Mouse (Mus musculus): ENCODE measurements around the gene Rac2. TPM values are rescaled to one million over a fixed set of nuclear protein-coding genes. Genes with fewer than 3 reads are reported as not detected.

The Rac2 gene
- polyA plus RNA-seq, 1 experiment from 2014 or later = 6.7 TPM

- no peaks in the 10 kb centered on the region for H3K27me3 ChIP-seq (replicated peaks)
- H3K4me1 ChIP-seq = no peaks in the 10 kb centered on the region
- no peak overlapping the region for H3K4me3 ChIP-seq (replicated peaks)
- H3K4me2 ChIP-seq = no peak overlapping the region
- no peak overlapping the region for H3K27ac ChIP-seq (replicated peaks)
- no peak overlapping the region for H3K9ac ChIP-seq (replicated peaks)
- H3K9me3 ChIP-seq (replicated peaks) = no peaks in the 10 kb centered on the region
- no peak for ATAC-seq (ENCODE audit: low FRiP score)
- WGBS = 58% methylated on average over 4 of the region's 4 CpGs
- H3K36me3 ChIP-seq = no peaks in the 10 kb centered on the region
Measured at GRCm38 (mm10) chr15:78597729-78598128, 25.1 kb upstream of the Rac2 start.

GRCm38 (mm10) chr15:78596914-78597313, 24.3 kb upstream of the Rac2 start, which contains the start of gene Cyth4:
Cyth4 (plus strand) TSS chr15:78597047.
- Histone ChIP-seq H3K9me3 (replicated peaks) (no peaks in the 10 kb centered on the region), H3K36me3 (no peaks in the 10 kb centered on the region), H3K4me2 (no peak within 1 kb of the TSS), H3K4me3 (replicated peaks) (no peak within 1 kb of the TSS), H3K27me3 (replicated peaks) (no peaks in the 10 kb centered on the region), H3K27ac (replicated peaks) (no peak within 1 kb of the TSS), H3K4me1 (no peaks in the 10 kb centered on the region), H3K9ac (replicated peaks) (no peak within 1 kb of the TSS)
- 88% methylated on average over 7 of the region's 7 CpGs for WGBS
- no peak for ATAC-seq (ENCODE audit: low FRiP score)

- no peak for ATAC-seq (ENCODE audit: low FRiP score)
- Histone ChIP-seq H3K36me3 (no peaks in the 10 kb centered on the region), H3K9me3 (replicated peaks) (no peaks in the 10 kb centered on the region), H3K4me2 (no peak overlapping the region), H3K4me3 (replicated peaks) (no peak overlapping the region), H3K9ac (replicated peaks) (no peak overlapping the region), H3K27me3 (replicated peaks) (no peaks in the 10 kb centered on the region), H3K4me1 (no peaks in the 10 kb centered on the region), H3K27ac (replicated peaks) (no peak overlapping the region)
- WGBS = 79% methylated on average over 6 of the region's 6 CpGs
Measured at GRCm38 (mm10) chr15:78596504-78596903, 23.9 kb upstream of the Rac2 start.

DNA sequence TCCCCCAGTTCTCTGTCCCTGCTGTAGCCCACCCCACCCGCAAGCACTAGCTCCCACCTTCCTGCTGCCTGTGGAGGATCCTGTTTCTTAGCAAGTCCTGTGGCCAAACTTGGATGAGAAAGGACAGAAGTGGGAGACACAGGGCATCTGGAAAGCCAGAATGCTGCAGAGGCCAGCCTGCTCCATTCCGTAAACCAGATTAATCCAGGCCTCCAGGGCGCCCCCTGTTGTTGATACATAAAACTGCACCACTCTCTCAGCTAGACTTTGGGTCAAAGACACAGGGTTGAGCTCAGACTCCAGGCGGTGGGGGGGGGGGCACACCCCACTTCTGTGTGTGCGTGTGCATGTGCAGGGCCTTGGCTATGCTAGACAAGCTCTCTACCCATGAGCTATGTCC, 22.9 kb upstream of the Rac2 start:
- ATAC-seq (ENCODE audit: low FRiP score) = no peak
- no peaks in the 10 kb centered on the region for H3K36me3 ChIP-seq
- 64% methylated on average over 5 of the region's 5 CpGs for WGBS

DNA sequence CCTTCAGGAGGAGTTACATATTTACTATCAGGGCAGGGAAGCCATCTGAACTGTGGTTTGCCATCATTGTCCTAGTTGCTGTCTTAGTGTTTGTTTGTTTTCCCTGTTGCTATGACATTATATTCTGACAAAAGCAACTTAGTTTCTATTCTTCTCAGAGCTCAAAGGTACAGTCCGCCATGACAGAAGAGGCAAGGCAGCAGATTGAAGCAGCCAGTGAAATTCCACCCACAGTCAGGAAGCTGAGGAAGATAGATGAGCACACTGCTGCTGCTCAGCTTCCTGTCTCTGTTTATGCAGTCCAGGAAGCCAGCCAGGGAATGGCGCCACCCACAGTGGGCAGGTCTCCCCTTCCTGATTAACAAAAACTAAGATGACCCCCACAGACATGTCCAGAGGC, 22.2 kb upstream of the Rac2 start:
- 98% methylated on average over 2 of the region's 2 CpGs for WGBS
- no peak overlapping the region for H3K27ac ChIP-seq (replicated peaks)
- H3K27me3 ChIP-seq (replicated peaks) = no peaks in the 10 kb centered on the region
- H3K4me2 ChIP-seq = no peak overlapping the region
- H3K9ac ChIP-seq (replicated peaks) = no peak overlapping the region
- H3K9me3 ChIP-seq (replicated peaks) = no peaks in the 10 kb centered on the region
- H3K4me1 ChIP-seq = peaks cover 3% of the 10 kb centered on the region; the same call in 1 of the 2 replicates
- H3K36me3 ChIP-seq = no peaks in the 10 kb centered on the region
- no peak for ATAC-seq (ENCODE audit: low FRiP score)
- no peak overlapping the region for H3K4me3 ChIP-seq (replicated peaks)

More for the DNA sequence above, 22.9 kb upstream of the Rac2 start:
- no peaks in the 10 kb centered on the region for H3K9me3 ChIP-seq (replicated peaks)
- peaks cover 3% of the 10 kb centered on the region; the same call in 1 of the 2 replicates for H3K4me1 ChIP-seq
- H3K27ac ChIP-seq (replicated peaks) = no peak overlapping the region
- H3K4me3 ChIP-seq (replicated peaks) = no peak overlapping the region
- no peaks in the 10 kb centered on the region for H3K27me3 ChIP-seq (replicated peaks)
- no peak overlapping the region for H3K9ac ChIP-seq (replicated peaks)
- no peak overlapping the region for H3K4me2 ChIP-seq

DNA sequence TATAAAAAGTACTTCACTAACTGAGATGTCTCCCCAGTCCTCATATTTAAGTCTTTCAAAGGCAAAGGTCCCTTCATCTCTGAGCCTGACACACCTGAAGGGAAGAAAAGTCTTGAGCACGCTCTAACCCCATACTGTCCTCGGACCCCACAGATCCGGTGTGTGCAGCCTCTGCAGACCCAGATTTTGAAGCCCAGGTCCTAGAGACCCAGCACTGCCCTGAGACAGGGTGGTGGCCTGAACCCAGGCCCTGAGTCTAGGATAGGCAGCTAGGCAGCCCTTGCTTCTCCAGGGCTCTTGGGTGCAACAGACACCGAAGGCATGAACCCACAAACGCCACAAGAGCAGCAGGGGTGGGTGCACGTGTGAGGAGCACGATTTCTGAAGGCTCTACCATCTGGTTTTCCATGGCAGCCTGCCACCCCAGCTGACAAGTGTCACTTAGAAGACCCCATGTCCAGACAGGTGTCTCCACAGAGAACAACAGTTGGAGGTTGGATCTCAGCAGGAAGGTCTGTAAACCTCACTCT, 21.4 kb upstream of the Rac2 start:
- peaks cover 3% of the 10 kb centered on the region; the same call in 1 of the 2 replicates for H3K4me1 ChIP-seq
- no peaks in the 10 kb centered on the region for H3K36me3 ChIP-seq
- no peaks in the 10 kb centered on the region for H3K9me3 ChIP-seq (replicated peaks)
- 87% methylated on average over 7 of the region's 7 CpGs for WGBS
- H3K27ac ChIP-seq (replicated peaks) = no peak overlapping the region
- no peak overlapping the region for H3K9ac ChIP-seq (replicated peaks)
- H3K4me2 ChIP-seq = no peak overlapping the region
- H3K27me3 ChIP-seq (replicated peaks) = no peaks in the 10 kb centered on the region
- no peak for ATAC-seq (ENCODE audit: low FRiP score)
- no peak overlapping the region for H3K4me3 ChIP-seq (replicated peaks)

DNA sequence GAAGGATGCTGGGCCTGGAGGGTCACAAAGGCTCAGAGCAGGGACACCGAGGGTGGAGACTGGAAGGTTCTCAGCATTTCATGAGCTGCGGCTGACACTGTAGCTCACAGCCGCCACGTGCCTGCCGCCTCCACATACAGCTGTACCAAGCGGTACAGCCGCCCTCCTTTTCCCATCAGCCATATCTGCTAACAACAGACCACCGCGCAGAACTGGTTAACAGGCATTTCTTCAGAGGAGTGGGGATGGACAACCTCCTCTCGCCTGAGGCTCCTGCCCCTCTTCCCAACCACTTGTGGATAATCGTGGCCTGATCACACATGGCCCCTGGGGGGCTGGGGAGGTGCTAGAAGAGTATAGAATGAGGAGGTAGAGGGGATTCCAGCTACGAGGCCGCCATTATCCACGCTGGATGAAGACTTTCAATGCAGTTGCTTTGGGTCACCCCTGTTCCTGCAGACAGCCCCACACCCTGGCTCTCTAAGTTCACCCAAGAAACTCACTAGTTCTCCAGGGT, 19.9 kb upstream of the Rac2 start:
- ATAC-seq (ENCODE audit: low FRiP score) = no peak
- 82% methylated on average over 14 of the region's 14 CpGs for WGBS
- Histone ChIP-seq H3K4me1 (peaks cover 6% of the 10 kb centered on the region), H3K4me2 (no peak overlapping the region), H3K4me3 (replicated peaks) (no peak overlapping the region), H3K36me3 (no peaks in the 10 kb centered on the region), H3K9me3 (replicated peaks) (no peaks in the 10 kb centered on the region), H3K27ac (replicated peaks) (no peak overlapping the region), H3K27me3 (replicated peaks) (no peaks in the 10 kb centered on the region), H3K9ac (replicated peaks) (no peak overlapping the region)

DNA sequence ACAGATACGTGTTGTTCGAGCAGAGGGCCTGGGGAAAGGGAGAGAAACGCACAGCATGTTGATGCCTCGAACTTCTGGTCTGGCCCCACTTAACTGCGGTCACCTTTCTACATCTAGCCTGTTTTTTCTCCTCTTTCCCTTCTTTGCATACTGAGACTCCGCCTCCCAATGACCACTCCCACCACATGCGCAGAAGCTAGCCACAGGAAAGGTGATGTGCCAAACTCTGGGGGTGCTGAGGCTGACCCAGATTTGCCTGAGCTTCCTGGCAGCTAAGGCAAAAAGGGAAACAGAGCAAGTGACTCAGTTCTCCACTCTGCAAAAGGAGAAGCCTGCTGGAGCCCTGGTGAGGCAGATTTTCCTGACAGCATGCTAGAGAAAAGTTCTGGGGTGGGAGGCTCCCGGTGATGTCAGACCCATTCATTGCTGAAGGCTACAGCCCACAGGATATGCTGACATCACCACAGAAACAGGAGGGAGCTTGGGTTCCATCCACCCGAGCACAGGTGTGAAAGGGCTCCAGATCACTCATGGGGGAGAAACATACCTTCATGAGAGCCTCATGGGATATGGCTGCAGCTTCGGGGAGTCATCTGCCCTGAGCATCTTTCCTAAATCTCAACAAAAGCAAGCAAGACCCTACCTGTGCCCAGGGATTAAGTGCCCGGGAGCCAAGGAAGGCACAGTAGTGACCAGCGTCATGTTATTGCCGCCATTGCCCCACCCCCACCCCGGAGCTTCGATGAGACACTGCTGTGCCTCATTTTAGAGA, 19.3 kb upstream of the Rac2 start:
- no peaks in the 10 kb centered on the region for H3K27me3 ChIP-seq (replicated peaks)

GRCm38 (mm10) chr15:78590785-78591184, 18.2 kb upstream of the Rac2 start:
- 82% methylated on average over 6 of the region's 6 CpGs for WGBS
- Histone ChIP-seq H3K27me3 (replicated peaks) (no peaks in the 10 kb centered on the region), H3K36me3 (no peaks in the 10 kb centered on the region), H3K4me2 (no peak overlapping the region), H3K27ac (replicated peaks) (no peak overlapping the region), H3K4me1 (peaks cover 8% of the 10 kb centered on the region), H3K9ac (replicated peaks) (no peak overlapping the region), H3K9me3 (replicated peaks) (no peaks in the 10 kb centered on the region), H3K4me3 (replicated peaks) (no peak overlapping the region)
- ATAC-seq (ENCODE audit: low FRiP score) = no peak

More for the DNA sequence above, 19.3 kb upstream of the Rac2 start:
- Histone ChIP-seq H3K4me1 (peaks cover 8% of the 10 kb centered on the region), H3K9ac (replicated peaks) (no peak overlapping the region), H3K27ac (replicated peaks) (no peak overlapping the region), H3K9me3 (replicated peaks) (no peaks in the 10 kb centered on the region), H3K4me3 (replicated peaks) (no peak overlapping the region), H3K4me2 (no peak overlapping the region), H3K36me3 (no peaks in the 10 kb centered on the region)
- 63% methylated on average over 15 of the region's 15 CpGs for WGBS
- ATAC-seq (ENCODE audit: low FRiP score) = no peak

GRCm38 (mm10) chr15:78589936-78590335, 17.4 kb upstream of the Rac2 start:
- Histone ChIP-seq H3K27me3 (replicated peaks) (no peaks in the 10 kb centered on the region), H3K36me3 (no peaks in the 10 kb centered on the region), H3K9me3 (replicated peaks) (no peaks in the 10 kb centered on the region), H3K9ac (replicated peaks) (no peak overlapping the region), H3K4me3 (replicated peaks) (no peak overlapping the region), H3K27ac (replicated peaks) (no peak overlapping the region), H3K4me1 (peaks cover 8% of the 10 kb centered on the region), H3K4me2 (no peak overlapping the region)
- no peak for ATAC-seq (ENCODE audit: low FRiP score)
- 85% methylated on average over 6 of the region's 6 CpGs for WGBS

- Histone ChIP-seq H3K27me3 (replicated peaks) (no peaks in the 10 kb centered on the region), H3K36me3 (no peaks in the 10 kb centered on the region), H3K9me3 (replicated peaks) (no peaks in the 10 kb centered on the region), H3K4me1 (peaks cover 8% of the 10 kb centered on the region), H3K4me3 (replicated peaks) (no peak overlapping the region), H3K9ac (replicated peaks) (no peak overlapping the region), H3K4me2 (no peak overlapping the region), H3K27ac (replicated peaks) (no peak overlapping the region)
- WGBS = 93% methylated on average over 4 of the region's 4 CpGs
- ATAC-seq (ENCODE audit: low FRiP score) = no peak
Measured at GRCm38 (mm10) chr15:78588900-78589299, 16.3 kb upstream of the Rac2 start.

- Histone ChIP-seq H3K4me3 (replicated peaks) (no peak overlapping the region), H3K27me3 (replicated peaks) (no peaks in the 10 kb centered on the region), H3K4me1 (peaks cover 8% of the 10 kb centered on the region), H3K9me3 (replicated peaks) (no peaks in the 10 kb centered on the region), H3K27ac (replicated peaks) (no peak overlapping the region), H3K9ac (replicated peaks) (no peak overlapping the region), H3K36me3 (no peaks in the 10 kb centered on the region), H3K4me2 (no peak overlapping the region)
- no peak for ATAC-seq (ENCODE audit: low FRiP score)
- 88% methylated on average over 4 of the region's 4 CpGs for WGBS
Measured at GRCm38 (mm10) chr15:78588049-78588448, 15.5 kb upstream of the Rac2 start.
